Mouse (Mus musculus) erythroblast, embryonic 14.5 days (primary cell): ENCODE measurements around the gene Spag16.

Experiments
- GATA1 ChIP-seq: IDR thresholded peaks from 2 replicates; pipeline ENCODE4 v1.6.1; 2012; ENCODE audit warnings: low read length, inconsistent platforms, mixed read lengths
- TAL1 ChIP-seq: IDR thresholded peaks from 3 replicates; pipeline ENCODE4 v1.6.1; 2012; ENCODE audit warnings: low read length, inconsistent platforms, mixed read lengths

GRCm38 (mm10) chr1:70621805-70622204 lies 795.0 kb downstream of the Spag16 start:
- TF ChIP-seq GATA1: no peak
- TF ChIP-seq TAL1: no peak
